Comparison of ENCODE assay signal across 16 mouse cellular contexts in genomic region chr13:40725924-40726323, GRCm38 (mm10). TPM values are rescaled to one million over a fixed set of nuclear protein-coding genes. Genes with fewer than 3 reads are reported as not detected.
DNase-seq lines count a peak whose midpoint lies in the region; ATAC-seq lines count a peak whose summit lies in the region.
"Had no signal": no experiment of that assay in that cellular context is flagged by ENCODE, and none has a peak within 500 bp of the region (broad histone marks: within the 10 kb centered on the region; RNA-seq: fewer than 3 reads in every experiment).

No protein-coding gene starts in this region.

- DNase-seq in kidney, adult 8-10 months = no peak
- DNase-seq in frontal cortex, adult 2 months (ENCODE audit: extremely low spot score in 1 of 2, low spot score in 1 of 2) = no peak
- DNase-seq in adrenal gland, adult 8-10 months = no peak
- no peak for DNase-seq in layer of hippocampus, postnatal 10 days (ENCODE audit: low spot score in 2 of 2)
- DNase-seq: B cell, adult 2 months; cerebellum, postnatal 10 days; heart, adult 18-20 months; heart, postnatal 10 days; liver, postnatal 0 days had no signal

- H3K27ac ChIP-seq in kidney, embryonic 15.5 days = no peak overlapping the region
- 0 out of 2 replicates have a peak overlapping the region, but pooled peaks have one; percentile 23 for H3K27ac ChIP-seq in embryonic facial prominence, embryonic 12.5 days
- no peak overlapping the region for H3K27ac ChIP-seq in hindbrain, embryonic 16.5 days (ENCODE audit: low read depth, low read length)
- no peak overlapping the region for H3K27ac ChIP-seq in midbrain, embryonic 16.5 days (ENCODE audit: low read length)

- peaks cover 18% of the 10 kb centered on the region for H3K4me1 ChIP-seq in kidney, embryonic 15.5 days
- H3K4me1 ChIP-seq in embryonic facial prominence, embryonic 12.5 days = 0 out of 2 replicates have a peak, but pooled peaks cover 3% of the 10 kb centered on the region
- H3K4me1 ChIP-seq in hindbrain, embryonic 16.5 days (ENCODE audit: control insufficient read depth, insufficient read depth, low read depth, low read length) = peaks cover 3% of the 10 kb centered on the region
- peaks cover 5% of the 10 kb centered on the region for H3K4me1 ChIP-seq in midbrain, embryonic 16.5 days (ENCODE audit: control insufficient read depth, insufficient read depth, low read length)

- no peaks in the 10 kb centered on the region for H3K9me3 ChIP-seq in kidney, embryonic 15.5 days (replicated peaks)
- no peaks in the 10 kb centered on the region for H3K9me3 ChIP-seq in embryonic facial prominence, embryonic 12.5 days
- H3K9me3 ChIP-seq in hindbrain, embryonic 16.5 days (ENCODE audit: control insufficient read depth, low read length) = no peaks in the 10 kb centered on the region
- no peaks in the 10 kb centered on the region for H3K9me3 ChIP-seq in midbrain, embryonic 16.5 days (replicated peaks; ENCODE audit: control insufficient read depth, low read length, poor library complexity, severe bottlenecking)

- H3K9ac ChIP-seq in kidney, embryonic 15.5 days = no peak overlapping the region
- H3K9ac ChIP-seq in embryonic facial prominence, embryonic 12.5 days = 0 out of 2 replicates have a peak overlapping the region, but pooled peaks have one; percentile 24
- H3K9ac ChIP-seq in hindbrain, embryonic 16.5 days (ENCODE audit: low read depth, low read length) = no peak overlapping the region
- no peak overlapping the region for H3K9ac ChIP-seq in midbrain, embryonic 16.5 days (ENCODE audit: low read depth, low read length)
- H3K9ac ChIP-seq: liver, postnatal 0 days had no signal

- WGBS in kidney, embryonic 15.5 days = 3% methylated on average over 7 of the region's 7 CpGs
- WGBS in embryonic facial prominence, embryonic 12.5 days = 8% methylated on average over 7 of the region's 7 CpGs
- WGBS in hindbrain, embryonic 16.5 days = 5% methylated on average over 7 of the region's 7 CpGs
- 7% methylated on average over 7 of the region's 7 CpGs for WGBS in midbrain, embryonic 16.5 days

- ATAC-seq in kidney, embryonic 15.5 days (replicated peaks; ENCODE audit: low FRiP score) = no peak
- ATAC-seq in embryonic facial prominence, embryonic 12.5 days (ENCODE audit: insufficient number of reproducible peaks, insufficient read depth, low FRiP score, low TSS enrichment) = no peak
- ATAC-seq in hindbrain, embryonic 16.5 days = no peak
- no peak for ATAC-seq in midbrain, embryonic 16.5 days
- ATAC-seq: intestine, embryonic 16.5 days; liver, postnatal 0 days had no signal

- peak overlapping the region; percentile 21; the same call in 1 of the 2 replicates for H3K4me2 ChIP-seq in kidney, embryonic 15.5 days
- H3K4me2 ChIP-seq in embryonic facial prominence, embryonic 12.5 days (replicated peaks) = peak overlapping the region; percentile 39
- peak overlapping the region; percentile 28 for H3K4me2 ChIP-seq in hindbrain, embryonic 16.5 days (ENCODE audit: low read length)
- peak overlapping the region; percentile 25 for H3K4me2 ChIP-seq in midbrain, embryonic 16.5 days (ENCODE audit: low read length)

- no peak overlapping the region; the same call in 1 of the 2 replicates for H3K4me3 ChIP-seq in kidney, embryonic 15.5 days (replicated peaks)
- peak overlapping the region; percentile 19 for H3K4me3 ChIP-seq in embryonic facial prominence, embryonic 12.5 days
- H3K4me3 ChIP-seq in hindbrain, embryonic 16.5 days (ENCODE audit: low read length) = peak overlapping the region; percentile 25
- H3K4me3 ChIP-seq in midbrain, embryonic 16.5 days (ENCODE audit: low read depth, low read length) = no peak overlapping the region
- H3K4me3 ChIP-seq: erythroblast, embryonic 14.5 days had no signal

- peaks cover 84% of the 10 kb centered on the region for H3K27me3 ChIP-seq in kidney, embryonic 15.5 days
- H3K27me3 ChIP-seq in embryonic facial prominence, embryonic 12.5 days = peaks cover 32% of the 10 kb centered on the region
- peaks cover 22% of the 10 kb centered on the region for H3K27me3 ChIP-seq in hindbrain, embryonic 16.5 days (replicated peaks; ENCODE audit: control insufficient read depth, insufficient read depth, low read length)
- peaks cover 34% of the 10 kb centered on the region for H3K27me3 ChIP-seq in midbrain, embryonic 16.5 days (ENCODE audit: control insufficient read depth, insufficient read depth, low read depth, low read length)

- H3K36me3 ChIP-seq in kidney, embryonic 15.5 days = no peaks in the 10 kb centered on the region
- no peaks in the 10 kb centered on the region for H3K36me3 ChIP-seq in embryonic facial prominence, embryonic 12.5 days
- H3K36me3 ChIP-seq in hindbrain, embryonic 16.5 days (ENCODE audit: control insufficient read depth, insufficient read depth, low read length) = no peaks in the 10 kb centered on the region
- no peaks in the 10 kb centered on the region for H3K36me3 ChIP-seq in midbrain, embryonic 16.5 days (ENCODE audit: control insufficient read depth, insufficient read depth, low read length)
- H3K36me3 ChIP-seq: G1E had no signal

RNA-seq across cellular contexts. Expression of gene Tfap2a, which starts 12.3 kb away (rescaled TPM):
- polyA plus RNA-seq in kidney, embryonic 15.5 days (2015; fragmentation: Nextera tagmentation; extraction: Ambion mirVana) = 2.8 and 4.1 TPM in 2 replicates
- polyA plus RNA-seq in embryonic facial prominence, embryonic 12.5 days (2016; fragmentation: Nextera tagmentation; extraction: Ambion mirVana) = 8.5 and 9.5 TPM in 2 replicates
- polyA plus RNA-seq in hindbrain, embryonic 16.5 days (2015; fragmentation: Nextera tagmentation; extraction: Ambion mirVana) = 8.4 and 9.0 TPM in 2 replicates
- 2.3 and 2.8 TPM in 2 replicates for polyA plus RNA-seq in midbrain, embryonic 16.5 days (2015; fragmentation: Nextera tagmentation; extraction: Ambion mirVana)
- 0.38 and 0.55 TPM in 2 replicates for polyA plus RNA-seq in frontal cortex, adult 2 months (2012; rRNA removed)
- total RNA-seq in adrenal gland, adult 8-10 months (2022) = under 1 TPM; 0.14 to 0.41 (median 0.26) TPM
- total RNA-seq in layer of hippocampus, postnatal 10 days (2021) = under 1 TPM; 0.38 to 0.48 TPM
- polyA plus RNA-seq: erythroblast, embryonic 14.5 days; liver, postnatal 0 days had no signal

Comparison
In these comparisons a context has a peak if more than half of its experiments do, and no peak if none do; other contexts are left out.
1. H3K4me3 ChIP-seq: peak in embryonic facial prominence, embryonic 12.5 days (single experiment) and hindbrain, embryonic 16.5 days (single experiment); none in kidney, embryonic 15.5 days (single experiment) and midbrain, embryonic 16.5 days (single experiment).
2. Peak in every context shown above with its lines, with median percentiles within 50 percentile points of each other: H3K4me2 ChIP-seq.